Mouse (Mus musculus): ENCODE results near the gene Maea. TPM values are rescaled to one million over a fixed set of nuclear protein-coding genes. Genes with fewer than 3 reads are reported as not detected.
"Not testable (repeated sequence)": the region's sequence is repeated elsewhere in the genome, so short reads cannot be mapped to it uniquely, and the experiment has no call there.

The Maea gene
- polyA plus RNA-seq, 1 experiment from 2014 or later: 141 TPM

DNA sequence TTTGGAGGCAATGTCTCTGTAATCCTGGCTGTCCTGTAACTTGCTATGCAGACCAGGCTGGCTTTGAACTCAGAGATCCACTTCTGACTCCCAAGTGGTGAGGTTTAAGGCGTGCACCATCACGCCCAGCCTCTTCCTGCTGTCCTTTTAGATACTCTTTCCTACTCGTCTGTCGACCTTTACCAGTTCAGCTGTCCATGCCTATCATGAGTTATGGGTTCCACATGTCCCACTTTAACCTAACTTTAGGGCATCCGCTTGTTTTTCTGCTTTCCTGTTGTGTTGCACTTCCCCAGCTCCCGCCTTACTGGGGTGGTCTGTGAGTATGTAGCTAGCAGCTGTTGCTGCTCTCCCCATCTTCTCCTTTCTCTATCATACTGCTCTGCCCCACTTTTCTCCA is 5.9 kb downstream of the Maea start:
- H3K27ac ChIP-seq: no peak overlapping the region
- H3K4me2 ChIP-seq: no peak overlapping the region
- WGBS: 66% methylated on average over 6 of the region's 6 CpGs
- H3K9me3 ChIP-seq: no peaks in the 10 kb centered on the region
- ATAC-seq (ENCODE audit: insufficient number of reproducible peaks, insufficient read depth, low FRiP score, low TSS enrichment, low read depth): no peak
- H3K4me3 ChIP-seq (replicated peaks): no peak overlapping the region
- H3K27me3 ChIP-seq: no peaks in the 10 kb centered on the region
- no peak overlapping the region for H3K9ac ChIP-seq (replicated peaks)
- peaks cover 38% of the 10 kb centered on the region for H3K36me3 ChIP-seq
- peaks cover 10% of the 10 kb centered on the region for H3K4me1 ChIP-seq (replicated peaks)

DNA sequence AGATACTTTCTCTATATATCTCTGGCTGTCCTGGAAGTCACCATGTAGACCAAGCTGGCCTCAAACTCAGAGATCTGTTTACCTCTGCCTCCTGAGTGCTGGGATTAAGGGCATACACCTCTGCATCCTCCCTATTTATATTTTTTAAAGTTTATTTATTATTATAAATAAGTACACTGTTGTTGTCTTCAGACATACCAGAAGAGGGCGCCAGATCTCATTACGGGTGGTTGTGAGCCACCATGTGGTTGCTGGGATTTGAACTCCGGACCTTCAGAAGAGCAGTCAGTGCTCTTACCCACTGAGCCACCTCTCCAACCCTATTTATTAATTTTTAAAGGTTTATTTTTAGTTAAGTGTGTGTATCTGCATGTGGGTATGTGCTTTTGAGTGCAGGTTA is 6.9 kb downstream of the Maea start:
- H3K36me3 ChIP-seq: peaks cover 38% of the 10 kb centered on the region
- not testable (repeated sequence) for H3K4me2 ChIP-seq; ATAC-seq (ENCODE audit: insufficient number of reproducible peaks, insufficient read depth, low FRiP score, low TSS enrichment, low read depth); H3K4me3 ChIP-seq (replicated peaks); H3K27me3 ChIP-seq; H3K9ac ChIP-seq (replicated peaks); H3K4me1 ChIP-seq (replicated peaks); H3K27ac ChIP-seq; H3K9me3 ChIP-seq
- WGBS: 78% methylated on average over 3 of the region's 3 CpGs

DNA sequence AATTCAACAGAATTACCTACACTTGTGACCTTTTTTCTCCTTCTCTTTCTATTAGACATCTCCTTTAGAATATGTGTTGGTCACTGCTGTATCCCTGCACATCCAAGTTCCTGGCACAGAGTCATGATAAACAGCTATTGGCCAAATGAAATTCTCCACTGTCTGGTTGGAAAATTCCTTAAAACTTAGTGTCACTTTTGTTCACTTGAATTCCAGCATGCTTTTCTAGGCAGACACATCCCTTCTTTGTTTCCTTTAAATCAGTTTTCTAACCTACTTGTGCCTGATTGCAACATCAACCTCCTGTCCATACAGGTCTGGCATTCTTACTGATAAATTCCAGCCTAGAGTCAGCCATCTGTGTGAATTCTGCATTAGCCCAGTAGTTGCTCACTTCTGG is 7.5 kb downstream of the Maea start:
- Histone ChIP-seq H3K4me2 (no peak overlapping the region), H3K27ac (no peak overlapping the region), H3K27me3 (no peaks in the 10 kb centered on the region), H3K9me3 (no peaks in the 10 kb centered on the region), H3K9ac (replicated peaks) (no peak overlapping the region), H3K36me3 (peaks cover 38% of the 10 kb centered on the region), H3K4me1 (replicated peaks) (no peaks in the 10 kb centered on the region), H3K4me3 (replicated peaks) (no peak overlapping the region)
- ATAC-seq (ENCODE audit: insufficient number of reproducible peaks, insufficient read depth, low FRiP score, low TSS enrichment, low read depth): no peak

DNA sequence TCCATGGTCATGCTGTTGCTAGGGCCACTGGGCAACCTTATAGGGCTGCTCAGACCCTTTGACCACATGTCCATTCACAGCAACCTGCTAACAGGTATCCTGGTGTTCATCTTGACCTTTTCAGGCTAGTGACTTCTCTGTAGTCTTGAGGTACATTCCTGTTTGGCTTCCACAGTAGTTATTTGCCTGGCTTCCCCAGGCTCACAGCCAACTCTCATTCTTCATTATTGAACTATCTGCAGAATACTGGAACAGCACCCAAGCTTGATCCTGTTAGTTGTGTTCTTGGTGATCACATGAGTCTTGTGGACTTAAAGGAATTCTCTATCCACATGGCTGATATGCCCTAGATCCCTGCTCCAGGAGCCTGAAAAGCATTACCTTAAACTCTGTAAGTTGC is 8.3 kb downstream of the Maea start:
- no peak overlapping the region for H3K4me2 ChIP-seq
- H3K4me3 ChIP-seq (replicated peaks): no peak overlapping the region
- no peak overlapping the region for H3K27ac ChIP-seq
- peaks cover 32% of the 10 kb centered on the region for H3K36me3 ChIP-seq
- H3K4me1 ChIP-seq (replicated peaks): no peaks in the 10 kb centered on the region
- no peak for ATAC-seq (ENCODE audit: insufficient number of reproducible peaks, insufficient read depth, low FRiP score, low TSS enrichment, low read depth)
- no peaks in the 10 kb centered on the region for H3K9me3 ChIP-seq
- H3K27me3 ChIP-seq: no peaks in the 10 kb centered on the region
- H3K9ac ChIP-seq (replicated peaks): no peak overlapping the region

DNA sequence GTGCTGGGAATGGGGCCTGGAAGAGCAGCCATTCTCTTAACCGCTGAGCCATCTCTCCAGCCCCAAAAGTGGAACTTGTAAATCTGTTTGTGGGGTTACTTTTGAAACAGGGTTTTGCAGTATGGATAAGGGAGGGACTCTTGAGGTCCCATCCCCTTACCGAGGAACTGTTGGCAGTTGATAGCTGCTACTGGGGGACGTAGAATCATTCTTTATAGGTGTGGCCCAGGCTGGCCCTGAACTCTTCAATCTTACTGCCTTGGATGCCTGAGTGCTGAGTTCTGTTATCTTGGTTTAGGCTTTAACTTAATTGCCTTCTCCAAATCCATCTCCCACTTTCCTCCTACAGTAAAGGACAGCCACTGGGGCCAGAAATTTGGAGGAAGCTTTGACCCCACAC is 8.8 kb downstream of the Maea start:
- Histone ChIP-seq H3K27me3 (no peaks in the 10 kb centered on the region), H3K9ac (replicated peaks) (no peak overlapping the region), H3K9me3 (no peaks in the 10 kb centered on the region), H3K4me2 (no peak overlapping the region), H3K4me3 (replicated peaks) (no peak overlapping the region), H3K36me3 (peaks cover 27% of the 10 kb centered on the region), H3K4me1 (replicated peaks) (no peaks in the 10 kb centered on the region; the same call in 1 of the 2 replicates), H3K27ac (no peak overlapping the region)
- WGBS: 94% methylated on average over 3 of the region's 3 CpGs
- no peak for ATAC-seq (ENCODE audit: insufficient number of reproducible peaks, insufficient read depth, low FRiP score, low TSS enrichment, low read depth)

DNA sequence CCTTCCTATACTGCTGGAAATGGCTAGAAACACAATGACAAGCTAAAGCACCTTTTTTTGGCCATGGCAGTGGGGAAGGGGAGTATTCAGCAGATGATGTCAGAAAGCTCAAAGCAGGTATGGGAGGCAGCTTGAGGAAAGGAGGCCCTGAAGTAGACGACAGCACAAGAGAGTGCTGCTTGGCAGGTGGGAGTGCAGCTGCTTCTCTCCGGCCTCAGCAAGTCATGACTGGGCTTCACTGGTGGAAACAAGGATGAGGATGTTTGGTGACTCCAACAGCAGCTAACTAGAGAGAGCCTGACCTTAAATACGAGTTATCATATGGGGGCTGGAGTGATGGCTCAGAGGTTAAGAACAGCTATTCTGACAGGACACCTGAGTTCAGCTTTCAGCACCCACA is 12.3 kb downstream of the Maea start:
- peaks cover 19% of the 10 kb centered on the region for H3K4me1 ChIP-seq (replicated peaks)
- no peak overlapping the region for H3K4me2 ChIP-seq
- WGBS: 72% methylated on average over 3 of the region's 3 CpGs
- H3K9me3 ChIP-seq: no peaks in the 10 kb centered on the region
- no peak overlapping the region for H3K9ac ChIP-seq (replicated peaks)
- no peak overlapping the region for H3K27ac ChIP-seq
- no peak overlapping the region for H3K4me3 ChIP-seq (replicated peaks)
- no peak for ATAC-seq (ENCODE audit: insufficient number of reproducible peaks, insufficient read depth, low FRiP score, low TSS enrichment, low read depth)
- no peaks in the 10 kb centered on the region for H3K27me3 ChIP-seq
- H3K36me3 ChIP-seq: peaks cover 15% of the 10 kb centered on the region

DNA sequence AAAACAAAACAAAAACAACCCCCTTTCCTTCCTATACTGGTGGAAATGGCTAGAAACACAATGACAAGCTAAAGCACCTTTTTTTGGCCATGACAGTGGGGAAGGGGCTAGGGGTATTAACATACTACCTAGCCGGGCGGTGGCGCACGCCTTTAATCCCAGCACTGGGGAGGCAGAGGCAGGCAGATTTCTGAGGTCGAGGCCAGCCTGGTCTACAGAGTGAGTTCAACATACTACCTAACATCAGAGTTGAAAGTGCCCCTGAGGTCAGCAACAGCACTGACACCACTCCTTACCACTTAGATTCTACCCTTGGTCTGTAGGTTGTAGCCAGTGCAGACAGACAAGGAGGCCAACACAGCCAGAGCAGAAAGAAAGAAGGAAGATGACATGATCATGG is 13.9 kb downstream of the Maea start:
- Histone ChIP-seq H3K4me3 (replicated peaks) (no peak overlapping the region), H3K4me2 (no peak overlapping the region), H3K9me3 (no peaks in the 10 kb centered on the region), H3K4me1 (replicated peaks) (peaks cover 34% of the 10 kb centered on the region), H3K36me3 (peaks cover 13% of the 10 kb centered on the region), H3K27ac (no peak overlapping the region), H3K27me3 (no peaks in the 10 kb centered on the region), H3K9ac (replicated peaks) (no peak overlapping the region)
- 94% methylated on average over 5 of the region's 5 CpGs for WGBS
- no peak for ATAC-seq (ENCODE audit: insufficient number of reproducible peaks, insufficient read depth, low FRiP score, low TSS enrichment, low read depth)

DNA sequence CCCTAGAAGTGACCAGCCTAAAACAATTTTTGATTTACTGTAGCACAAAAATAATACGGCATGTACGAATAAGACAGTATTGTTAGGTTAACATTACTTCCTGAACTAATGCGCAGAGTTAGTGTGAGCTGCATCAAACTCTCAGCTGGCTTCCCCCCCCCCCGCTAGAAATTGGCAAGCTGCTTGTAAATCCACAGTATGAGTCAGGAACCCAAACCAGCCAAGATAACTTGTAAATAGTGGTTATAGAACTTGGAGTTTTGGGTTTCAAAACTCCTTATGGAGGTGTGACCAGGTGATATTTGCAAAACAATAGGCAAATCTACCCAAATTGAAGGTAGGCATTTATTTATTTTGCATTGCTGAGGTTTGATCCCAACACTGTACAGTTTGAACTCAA is 14.4 kb downstream of the Maea start:
- Histone ChIP-seq H3K27ac (no peak overlapping the region), H3K9me3 (no peaks in the 10 kb centered on the region), H3K4me1 (replicated peaks) (peaks cover 34% of the 10 kb centered on the region), H3K36me3 (peaks cover 8% of the 10 kb centered on the region; the same call in 1 of the 2 replicates), H3K4me2 (no peak overlapping the region), H3K27me3 (no peaks in the 10 kb centered on the region), H3K9ac (replicated peaks) (no peak overlapping the region), H3K4me3 (replicated peaks) (no peak overlapping the region)
- WGBS: 97% methylated on average over 3 of the region's 4 CpGs
- ATAC-seq (ENCODE audit: insufficient number of reproducible peaks, insufficient read depth, low FRiP score, low TSS enrichment, low read depth): no peak

DNA sequence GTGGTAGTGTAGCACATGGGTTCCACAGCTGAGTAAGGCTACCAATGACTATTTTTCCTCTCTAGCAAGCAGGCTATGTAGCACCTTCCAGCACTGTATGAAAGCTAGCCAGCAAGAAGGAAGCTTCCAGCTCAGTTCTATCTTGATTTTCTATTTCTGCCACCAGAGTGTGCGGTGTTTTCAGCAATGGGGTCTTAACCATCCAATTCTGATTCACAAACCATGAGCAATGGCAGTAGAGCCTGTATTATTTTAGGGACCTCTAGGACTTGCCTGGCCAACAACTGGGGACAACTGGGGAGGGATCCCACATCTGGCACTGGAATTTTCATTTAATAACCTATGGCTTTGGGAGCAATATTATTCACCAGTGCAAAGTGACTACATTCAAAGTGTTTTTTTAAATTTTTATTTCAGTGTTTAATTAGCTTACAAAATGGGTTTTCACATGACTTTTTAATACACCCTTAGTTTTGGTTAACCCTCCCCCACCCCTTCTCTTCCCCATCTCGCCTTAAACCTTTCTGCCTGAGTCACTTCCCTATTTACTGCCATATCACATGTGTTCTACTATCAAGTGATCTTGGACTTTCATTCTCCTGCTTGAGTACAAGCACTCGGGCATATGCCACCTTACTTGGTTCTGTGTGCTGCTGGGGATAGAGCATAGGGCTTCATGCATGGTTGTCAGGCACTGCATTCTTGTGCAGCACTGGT is 16.4 kb downstream of the Maea start:
- H3K36me3 ChIP-seq: no peaks in the 10 kb centered on the region
- H3K27ac ChIP-seq: peak overlapping the region; percentile 80
- H3K4me2 ChIP-seq: no peak overlapping the region
- H3K4me1 ChIP-seq (replicated peaks): peaks cover 34% of the 10 kb centered on the region
- ATAC-seq (ENCODE audit: insufficient number of reproducible peaks, insufficient read depth, low FRiP score, low TSS enrichment, low read depth): no peak
- H3K9me3 ChIP-seq: no peaks in the 10 kb centered on the region
- WGBS: 76% methylated on average over 3 of the region's 3 CpGs
- H3K4me3 ChIP-seq (replicated peaks): no peak overlapping the region
- H3K27me3 ChIP-seq: no peaks in the 10 kb centered on the region
- no peak overlapping the region for H3K9ac ChIP-seq (replicated peaks)

DNA sequence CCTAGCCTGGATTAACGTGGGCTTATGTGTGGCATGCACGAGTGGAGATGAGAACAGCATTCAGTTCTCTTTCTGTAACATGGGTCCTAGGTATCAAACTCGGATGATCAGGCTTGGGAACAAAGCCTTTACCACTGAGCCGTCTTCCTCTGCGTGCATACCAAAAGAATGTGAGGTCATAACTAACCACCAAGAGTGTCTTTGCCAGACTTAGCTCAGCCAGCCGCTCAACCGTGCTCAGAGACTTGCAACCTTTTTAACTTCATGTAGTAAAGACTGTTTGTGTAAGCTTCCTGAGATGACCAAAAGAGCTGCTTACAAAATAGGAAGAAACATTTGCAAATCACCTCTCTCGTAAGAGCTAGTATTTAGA is 16.9 kb downstream of the Maea start:
- Histone ChIP-seq H3K27me3 (no peaks in the 10 kb centered on the region), H3K4me1 (replicated peaks) (peaks cover 34% of the 10 kb centered on the region), H3K4me2 (no peak overlapping the region), H3K36me3 (no peaks in the 10 kb centered on the region), H3K27ac (peak overlapping the region; percentile 80), H3K9ac (replicated peaks) (no peak overlapping the region), H3K9me3 (no peaks in the 10 kb centered on the region), H3K4me3 (replicated peaks) (no peak overlapping the region)
- no peak for ATAC-seq (ENCODE audit: insufficient number of reproducible peaks, insufficient read depth, low FRiP score, low TSS enrichment, low read depth)
- 72% methylated on average over 8 of the region's 8 CpGs for WGBS

DNA sequence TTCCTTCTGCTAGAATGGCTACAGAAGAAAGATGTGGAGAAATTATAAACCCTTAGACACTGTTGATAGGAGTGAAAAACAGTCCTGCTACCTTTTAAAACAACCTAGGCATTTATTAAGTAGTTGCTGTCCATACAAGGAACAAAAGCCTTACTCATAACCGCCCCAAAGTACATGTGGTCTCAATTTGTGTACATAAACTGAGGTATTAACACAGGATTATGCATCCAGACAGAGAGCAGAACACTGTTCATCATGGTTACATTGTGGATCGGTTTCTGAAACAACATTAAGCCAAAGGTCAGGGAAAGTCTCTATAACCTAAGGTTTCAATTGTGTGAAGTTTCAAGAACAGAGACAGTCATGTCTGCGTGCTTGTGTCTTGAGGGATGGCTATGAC is 17.7 kb downstream of the Maea start:
- Histone ChIP-seq H3K9ac (replicated peaks) (no peak overlapping the region), H3K9me3 (no peaks in the 10 kb centered on the region), H3K4me1 (replicated peaks) (peaks cover 34% of the 10 kb centered on the region), H3K27me3 (no peaks in the 10 kb centered on the region), H3K36me3 (peaks cover under 1% of the 10 kb centered on the region), H3K4me3 (replicated peaks) (no peak overlapping the region), H3K27ac (peak overlapping the region; percentile 80), H3K4me2 (0 out of 2 replicates have a peak overlapping the region, but pooled peaks have one; percentile 11)
- ATAC-seq (ENCODE audit: insufficient number of reproducible peaks, insufficient read depth, low FRiP score, low TSS enrichment, low read depth): no peak
- 33% methylated on average over 3 of the region's 3 CpGs for WGBS

DNA sequence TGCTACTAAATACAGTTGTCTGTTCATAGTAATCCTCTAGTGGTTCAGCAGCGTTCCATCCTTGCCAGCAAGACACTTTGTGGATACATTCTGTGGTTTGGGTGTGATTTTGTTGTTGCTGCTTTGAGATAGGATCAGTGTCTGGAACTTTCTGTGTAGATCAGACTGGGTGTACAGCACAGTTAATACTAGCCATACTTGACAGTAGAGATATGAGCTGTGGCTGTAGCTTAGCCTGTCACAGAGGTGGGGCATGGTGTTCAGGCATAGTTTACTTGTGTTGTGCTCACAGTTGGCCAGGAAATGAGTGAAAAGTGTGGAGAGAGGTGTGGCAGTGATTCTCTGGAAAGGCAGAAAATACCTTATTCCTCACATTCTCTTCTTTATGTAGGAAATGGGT is 22.2 kb downstream of the Maea start:
- H3K4me2 ChIP-seq: no peak overlapping the region
- no peaks in the 10 kb centered on the region for H3K27me3 ChIP-seq
- H3K36me3 ChIP-seq: peaks cover 45% of the 10 kb centered on the region
- H3K4me1 ChIP-seq (replicated peaks): peaks cover 16% of the 10 kb centered on the region
- no peaks in the 10 kb centered on the region for H3K9me3 ChIP-seq
- no peak overlapping the region for H3K27ac ChIP-seq
- H3K4me3 ChIP-seq (replicated peaks): no peak overlapping the region
- no peak overlapping the region for H3K9ac ChIP-seq (replicated peaks)
- no peak for ATAC-seq (ENCODE audit: insufficient number of reproducible peaks, insufficient read depth, low FRiP score, low TSS enrichment, low read depth)
- whole genome bisulfite sequencing: 100% methylated on average over 1 of the region's 1 CpGs
